ENCODE assay signal across 8 mouse cellular contexts in genomic region chr2:168080431-168081246, GRCm38 (mm10). TPM values are rescaled to one million over a fixed set of nuclear protein-coding genes. Genes with fewer than 3 reads are reported as not detected.
DNase-seq lines count a peak whose midpoint lies in the region; ATAC-seq lines count a peak whose summit lies in the region.

Gene Pard6b, plus strand, starts transcription at chr2:168081004.

- DNase-seq in adipocyte (ENCODE audit: low spot score) = peak; percentile 95
- peak; percentile 97 for DNase-seq in embryo, embryonic 10 days (ENCODE audit: low spot score)
- DNase-seq in gastrocnemius, postnatal 10 days = peak; percentile 87
- DNase-seq in induced T-regulatory cell, adult 2 months (ENCODE audit: low read depth) = peak; percentile 99
- DNase-seq in left cerebral cortex, adult 9 months (ENCODE audit: low spot score in 2 of 2) = peak; percentile 97 to 98
- DNase-seq in right cerebral cortex, postnatal 14 days = peak; percentile 97
- peak; percentile 83 to 92 for DNase-seq in urinary bladder, postnatal 36 days (ENCODE audit: low spot score in 2 of 2)

- ATAC-seq in megakaryocyte progenitor cell, adult 5-6 weeks (replicated peaks; ENCODE audit: poor library complexity) = peak; percentile 91

RNA-seq across cellular contexts. Expression of gene Pard6b, which starts in this region (rescaled TPM):
- total RNA-seq in gastrocnemius, postnatal 10 days (2021) = under 1 TPM; 0.85 to 0.93 TPM
- 0.07 and 0.42 TPM in 2 replicates for total RNA-seq in megakaryocyte progenitor cell, adult 5-6 weeks (2015)
- 0.25 and 0.78 TPM in 2 replicates for total RNA-seq in megakaryocyte progenitor cell, adult 5-6 weeks (2017)

Comparison
In these comparisons a context has a peak if more than half of its experiments do, and no peak if none do; other contexts are left out.
1. Peak in every context shown above with its lines: DNase-seq and ATAC-seq.
2. Peak in DNase-seq in gastrocnemius, postnatal 10 days; RNA of the gene not detected or under 1 TPM.
3. Peak in ATAC-seq in megakaryocyte progenitor cell, adult 5-6 weeks; RNA of the gene not detected or under 1 TPM.